Mouse (Mus musculus): ENCODE results near the gene Arg1.

DNA sequence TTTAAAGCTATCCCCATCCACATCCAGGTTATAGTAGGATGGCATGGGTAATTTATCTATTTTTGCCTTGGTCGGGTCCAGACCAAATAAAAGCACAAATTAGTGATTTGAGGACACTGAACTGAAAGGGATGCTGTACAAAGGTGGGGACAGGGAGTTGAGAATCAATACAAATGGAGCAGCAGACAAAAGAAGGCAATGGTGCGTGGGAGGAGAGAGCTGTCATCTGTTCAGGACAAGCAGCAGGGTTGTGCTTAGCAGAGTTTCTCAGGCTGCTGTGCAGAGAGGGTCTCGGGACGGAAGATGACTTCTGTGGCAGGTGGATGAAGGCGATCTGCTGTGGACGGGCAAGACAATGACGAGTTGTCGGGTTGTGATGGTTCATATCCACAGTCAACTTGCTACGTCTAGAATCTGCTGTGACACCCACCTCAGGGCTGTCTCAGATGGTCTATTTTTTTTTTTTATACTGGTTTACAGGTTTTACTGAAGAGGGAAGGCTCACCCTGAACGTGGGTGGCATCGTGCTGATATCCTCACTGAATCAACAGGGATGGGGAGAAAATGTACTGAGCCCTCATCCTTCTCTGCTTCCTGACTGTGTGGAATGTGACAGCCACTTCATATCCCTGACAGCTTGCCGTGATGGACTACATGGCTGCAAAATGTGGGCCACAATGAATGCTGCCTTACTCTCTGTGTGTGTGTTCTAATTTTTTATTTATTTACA lies 38.7 kb upstream of the Arg1 start:
- TF ChIP-seq CTCF (conservative IDR thresholded peaks at IDR 0.05; ENCODE audit: insufficient read depth, insufficient read length, low read depth, low read length) (no peak), POLR2A (IDR thresholded peaks at IDR 0.05; ENCODE audit: low read depth, low read length) (no peak)

Data from kidney, adult 2 months (tissue).